Mouse (Mus musculus): ENCODE data around the gene Cldn3.
A peak's percentile ranks its signal among the peaks of the same experiment; 100 is the strongest.
"Not testable (repeated sequence)": the region's sequence is repeated elsewhere in the genome, so short reads cannot be mapped to it uniquely, and the experiment has no call there.

Gene Cldn3

GRCm38 (mm10) chr5:134985633-134986297, at the start of gene Cldn3:
Cldn3 (plus strand) TSS chr5:134986214.
- DNase-seq (ENCODE audit: extremely low spot score) = peak; percentile 45

- no peak for DNase-seq (ENCODE audit: extremely low spot score)
Observed at GRCm38 (mm10) chr5:134936626-134937185, 49.3 kb upstream of the Cldn3 start.

GRCm38 (mm10) chr5:134939069-134939468, 46.9 kb upstream of the Cldn3 start:
- no peak for DNase-seq (ENCODE audit: extremely low spot score)

DNA sequence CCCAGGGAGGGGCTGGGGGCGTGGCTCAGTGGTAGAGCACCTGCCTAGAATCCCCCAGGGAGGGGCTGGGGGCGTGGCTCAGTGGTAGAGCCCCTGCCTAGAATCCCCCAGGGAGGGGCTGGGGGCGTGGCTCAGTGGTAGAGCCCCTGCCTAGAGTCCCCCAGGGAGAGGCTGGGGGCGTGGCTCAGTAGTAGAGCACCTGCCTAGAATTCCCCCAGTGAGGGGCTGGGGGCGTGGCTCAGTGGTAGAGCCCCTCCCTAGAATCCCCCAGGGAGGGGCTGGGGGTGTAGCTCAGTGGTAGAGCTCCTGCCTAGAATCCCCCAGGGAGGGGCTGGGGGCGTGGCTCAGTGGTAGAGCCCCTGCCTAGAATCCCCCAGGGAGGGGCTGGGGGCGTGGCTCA, 46.5 kb upstream of the Cldn3 start:
- not testable (repeated sequence) for DNase-seq (ENCODE audit: extremely low spot score)

GRCm38 (mm10) chr5:134941472-134942209, 44.4 kb upstream of the Cldn3 start:
- no peak for DNase-seq (ENCODE audit: extremely low spot score)

DNA sequence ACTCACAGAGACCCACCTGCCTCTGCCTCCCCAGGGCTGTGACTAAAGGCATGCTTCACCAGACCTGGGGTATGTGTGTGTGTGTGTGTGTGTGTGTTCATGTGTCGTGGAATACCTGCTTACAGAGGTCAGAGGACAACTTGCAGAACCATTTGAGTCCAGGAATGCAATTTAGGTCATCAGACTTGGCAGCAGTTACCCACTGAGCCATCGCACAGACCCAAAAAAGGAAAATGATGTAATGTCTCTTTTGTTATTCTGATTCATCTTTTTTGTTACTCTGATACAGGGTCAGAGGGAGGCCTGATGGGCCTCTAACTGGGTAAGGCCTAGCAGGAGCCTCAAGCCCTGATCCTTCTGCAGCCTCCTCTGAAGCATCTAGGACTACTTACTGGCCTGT, 43.3 kb upstream of the Cldn3 start:
- no peak for DNase-seq (ENCODE audit: extremely low spot score)

- no peak for DNase-seq (ENCODE audit: extremely low spot score)
Observed at GRCm38 (mm10) chr5:134944179-134944578, 41.8 kb upstream of the Cldn3 start.

GRCm38 (mm10) chr5:134945266-134945959, 40.6 kb upstream of the Cldn3 start:
- DNase-seq (ENCODE audit: extremely low spot score) = no peak

- DNase-seq (ENCODE audit: extremely low spot score) = no peak
Observed at GRCm38 (mm10) chr5:134946063-134946856, 39.8 kb upstream of the Cldn3 start.

- no peak for DNase-seq (ENCODE audit: extremely low spot score)
Observed at GRCm38 (mm10) chr5:134946857-134947255, 39.2 kb upstream of the Cldn3 start, which contains the start of gene Cldn4. Cldn4 (minus strand) TSS chr5:134946934.

DNA sequence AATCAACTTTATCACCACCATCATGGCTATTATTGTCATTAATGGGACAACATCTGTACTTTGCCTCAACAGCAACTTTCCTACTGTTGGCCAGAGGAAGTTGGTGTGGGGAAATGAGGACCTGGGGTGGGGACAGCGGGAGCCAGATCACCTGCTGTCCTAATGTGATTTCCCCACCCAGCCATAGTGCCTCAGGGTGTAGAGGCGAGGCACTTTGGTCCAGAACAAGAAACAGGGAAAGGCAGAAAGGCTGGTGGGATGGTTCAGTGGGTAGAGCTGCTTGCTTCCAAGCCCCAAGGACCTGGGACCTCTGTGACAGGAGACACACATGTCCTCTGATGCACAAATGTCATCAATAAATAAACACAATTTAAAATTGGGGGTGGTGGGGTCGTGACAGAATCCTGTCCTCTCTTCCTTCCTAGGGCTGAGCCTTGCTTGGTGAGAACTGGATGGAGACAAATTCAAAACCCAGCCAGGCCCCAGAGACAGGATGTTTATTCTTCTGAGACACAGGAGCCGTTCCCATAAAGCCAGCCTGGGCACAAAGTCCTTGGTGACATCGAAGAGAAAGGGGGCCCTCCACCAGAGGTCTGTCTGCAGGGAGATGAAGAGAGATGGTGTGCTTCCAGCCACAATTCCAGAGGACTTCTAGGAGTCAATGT, 38.5 kb upstream of the Cldn3 start:
- DNase-seq (ENCODE audit: extremely low spot score) = no peak

GRCm38 (mm10) chr5:134948085-134948439, 38.0 kb upstream of the Cldn3 start:
- no peak for DNase-seq (ENCODE audit: extremely low spot score)

DNA sequence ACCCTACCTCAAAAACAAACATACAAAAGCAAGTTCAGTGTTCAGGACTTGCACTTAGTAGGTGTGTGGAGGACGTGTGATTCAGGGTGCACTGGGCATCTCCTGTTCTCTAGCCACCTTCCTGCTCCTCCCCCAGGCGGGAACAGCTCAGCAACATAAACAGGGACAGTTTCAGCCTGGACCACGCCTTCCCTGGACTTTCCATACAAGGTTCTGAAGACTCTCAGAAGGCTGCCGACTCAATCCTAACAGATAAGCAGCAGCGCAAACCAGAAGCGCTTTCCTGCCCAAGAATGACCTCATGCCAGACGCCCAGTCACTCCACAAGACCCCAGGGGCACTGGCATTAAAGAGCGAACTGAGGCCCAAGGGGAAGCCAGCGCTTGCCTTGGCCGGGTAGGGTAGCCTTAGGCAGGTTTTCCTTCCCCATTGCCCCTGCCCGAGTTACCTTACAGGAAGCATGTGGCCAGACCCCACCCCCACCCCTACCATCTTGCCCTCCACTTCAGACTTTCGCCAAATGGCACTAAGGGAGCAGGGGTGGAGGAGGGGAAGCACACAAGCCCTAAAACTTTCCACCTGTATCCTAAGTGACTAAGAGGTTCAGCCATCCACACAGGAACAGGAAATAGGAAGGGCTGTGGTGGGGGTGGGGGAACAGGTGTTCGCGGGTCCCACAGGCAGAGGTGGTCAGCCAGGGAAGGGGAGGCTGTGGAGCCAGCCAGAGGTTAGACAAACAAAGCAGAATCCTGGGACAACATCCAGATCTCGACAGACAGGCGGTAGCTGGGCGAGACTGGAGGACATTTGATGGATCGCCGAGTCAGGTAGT, 34.7 kb upstream of the Cldn3 start:
- DNase-seq (ENCODE audit: extremely low spot score) = no peak

DNA sequence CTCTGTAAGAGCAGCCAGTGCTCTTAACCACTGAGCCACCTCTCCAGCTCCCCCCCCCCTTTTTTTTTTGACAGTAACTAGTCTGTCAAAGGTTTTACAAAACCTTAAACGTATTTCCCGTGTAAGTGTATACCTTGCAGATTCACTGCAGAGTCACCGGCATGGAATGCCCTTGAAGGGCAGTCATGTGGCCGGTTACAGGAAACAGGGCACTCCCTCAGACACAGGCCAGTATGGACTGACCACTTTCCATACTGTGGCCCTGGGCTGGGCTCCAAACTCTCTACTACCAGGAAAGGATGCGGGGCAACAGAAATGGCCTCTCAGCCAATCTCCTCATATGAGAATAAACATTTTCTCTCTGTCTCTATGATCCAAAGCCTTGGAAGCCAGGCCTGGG, 30.5 kb upstream of the Cldn3 start:
- DNase-seq (ENCODE audit: extremely low spot score) = no peak

- no peak for DNase-seq (ENCODE audit: extremely low spot score)
Observed at GRCm38 (mm10) chr5:134959114-134959513, 26.9 kb upstream of the Cldn3 start.

GRCm38 (mm10) chr5:134960430-134960829, 25.6 kb upstream of the Cldn3 start:
- no peak for DNase-seq (ENCODE audit: extremely low spot score)

DNA sequence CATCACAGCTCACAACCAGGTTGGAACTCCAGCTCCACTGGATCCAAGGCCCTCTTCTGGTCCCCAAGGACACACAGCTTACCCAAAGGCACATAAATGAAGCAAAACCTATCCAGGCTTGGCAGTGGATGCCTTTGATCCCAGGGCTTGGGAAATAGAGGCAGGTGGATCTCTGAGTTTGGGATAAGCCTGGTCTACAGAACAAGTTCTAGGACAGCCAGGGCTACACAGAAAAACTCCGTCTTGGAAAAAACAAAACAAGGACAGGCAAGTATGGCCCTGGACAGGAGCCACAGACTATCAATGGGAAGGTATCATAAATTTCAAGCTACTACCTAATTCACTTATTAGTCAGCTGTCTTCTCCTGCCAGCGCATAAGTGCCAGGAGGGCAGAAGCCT, 24.5 kb upstream of the Cldn3 start:
- no peak for DNase-seq (ENCODE audit: extremely low spot score)

- no peak for DNase-seq (ENCODE audit: extremely low spot score)
Observed at GRCm38 (mm10) chr5:134963546-134963945, 22.5 kb upstream of the Cldn3 start.

- DNase-seq (ENCODE audit: extremely low spot score) = not testable (repeated sequence)
Observed at GRCm38 (mm10) chr5:134964655-134965054, 21.4 kb upstream of the Cldn3 start.

DNA sequence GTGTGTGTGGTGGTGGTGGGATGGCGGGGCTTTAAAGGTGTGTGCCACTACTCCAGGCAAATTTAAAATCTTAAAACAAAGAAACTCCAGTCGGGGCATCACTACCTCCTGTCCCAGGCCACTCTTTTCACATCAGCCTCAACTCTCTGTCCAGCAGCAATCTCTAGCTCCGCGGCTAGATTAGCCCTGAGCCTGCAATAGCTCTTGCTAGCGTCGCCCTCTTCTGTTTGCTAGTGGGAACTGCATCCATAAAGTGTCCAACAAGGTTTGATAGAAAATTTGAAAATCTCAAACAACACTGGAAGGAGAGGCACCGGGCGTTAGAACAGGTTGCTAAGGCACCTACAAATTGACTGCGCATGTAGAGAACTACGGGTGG, 20.6 kb upstream of the Cldn3 start:
- peak; percentile 75 for DNase-seq (ENCODE audit: extremely low spot score)
